Mouse (Mus musculus) CD4-positive helper T cell, adult 2 months (primary cell): ENCODE data around the gene Commd2.

Experiments used
- DNase-seq: peaks from one replicate; pipeline ENCODE4 v3.0.0-alpha.2; 2012; ENCODE audit warnings: low read depth, missing footprints, low spot score

Commd2 gene

GRCm38 (mm10) chr3:57651231-57651864, at the start of gene Commd2:
Gene Commd2 (minus strand): TSS chr3:57651715.
- peak; percentile 87 for DNase-seq

DNA sequence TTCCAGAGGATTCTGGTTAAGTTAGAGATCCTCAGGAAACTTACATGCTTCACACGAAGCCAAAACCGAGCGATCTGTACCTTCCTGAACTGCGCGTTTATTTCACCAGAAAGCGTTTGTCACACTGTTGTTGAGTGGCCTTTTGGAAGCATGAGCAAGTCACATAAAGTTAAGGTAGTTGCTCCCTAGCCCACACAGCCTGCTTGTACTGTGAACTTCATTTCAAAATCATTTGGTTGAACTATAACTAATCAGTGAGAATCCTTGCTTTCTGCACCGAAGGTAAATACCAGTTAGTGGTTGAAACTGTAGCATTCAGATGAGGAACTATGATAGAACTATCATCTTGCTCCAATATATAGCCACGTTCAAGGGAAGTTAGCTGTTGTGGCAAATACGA, 45.3 kb upstream of the Commd2 start:
- DNase-seq: no peak

DNA sequence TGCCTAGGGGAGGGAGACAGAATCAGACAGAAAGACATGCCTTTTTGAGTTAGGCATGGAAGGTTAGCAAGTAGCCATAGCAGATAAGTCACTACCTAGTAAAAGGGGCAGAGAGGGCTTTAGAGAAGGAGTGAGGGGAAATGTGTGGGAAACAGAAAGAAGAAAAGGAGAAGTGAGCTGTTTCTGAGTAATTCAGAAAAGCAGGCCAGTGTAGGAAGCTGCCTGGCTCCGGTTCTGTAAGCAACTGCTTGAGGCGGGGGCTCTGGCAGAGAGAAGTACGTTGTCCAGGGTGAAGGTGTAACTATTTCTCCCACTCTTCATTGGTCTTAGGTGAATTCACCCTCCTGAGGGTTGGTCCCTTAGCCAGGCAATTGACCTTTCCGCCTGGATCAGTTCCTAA, 44.7 kb upstream of the Commd2 start:
- DNase-seq: no peak

GRCm38 (mm10) chr3:57692719-57693118, 41.2 kb upstream of the Commd2 start, which contains the start of gene Ankub1:
Gene Ankub1 (minus strand): TSS chr3:57692799.
- no peak for DNase-seq

GRCm38 (mm10) chr3:57691772-57692171, 40.3 kb upstream of the Commd2 start:
- no peak for DNase-seq

DNA sequence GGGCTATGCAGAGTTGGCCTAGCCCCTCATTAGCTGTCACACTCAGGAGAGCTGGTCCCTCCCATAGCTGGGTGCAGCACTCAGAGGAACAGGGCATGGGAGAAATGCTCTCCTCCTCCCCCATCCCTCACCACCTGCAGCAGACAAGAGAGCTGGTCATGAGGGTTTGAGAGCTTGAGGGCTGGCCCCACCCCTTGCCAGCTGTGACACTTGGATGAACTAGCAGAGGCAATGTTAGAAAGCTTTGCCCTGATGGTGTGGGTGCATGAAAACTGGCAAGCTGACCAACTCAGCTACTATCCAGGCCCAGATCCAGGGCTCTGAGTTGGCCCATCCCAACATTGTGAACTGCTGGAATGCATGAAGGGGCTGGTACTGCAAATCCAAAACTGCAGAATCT, 26.3 kb upstream of the Commd2 start:
- no peak for DNase-seq

GRCm38 (mm10) chr3:57674075-57674474, 22.6 kb upstream of the Commd2 start:
- DNase-seq: no peak

GRCm38 (mm10) chr3:57673586-57673985, 22.1 kb upstream of the Commd2 start:
- no peak for DNase-seq

DNA sequence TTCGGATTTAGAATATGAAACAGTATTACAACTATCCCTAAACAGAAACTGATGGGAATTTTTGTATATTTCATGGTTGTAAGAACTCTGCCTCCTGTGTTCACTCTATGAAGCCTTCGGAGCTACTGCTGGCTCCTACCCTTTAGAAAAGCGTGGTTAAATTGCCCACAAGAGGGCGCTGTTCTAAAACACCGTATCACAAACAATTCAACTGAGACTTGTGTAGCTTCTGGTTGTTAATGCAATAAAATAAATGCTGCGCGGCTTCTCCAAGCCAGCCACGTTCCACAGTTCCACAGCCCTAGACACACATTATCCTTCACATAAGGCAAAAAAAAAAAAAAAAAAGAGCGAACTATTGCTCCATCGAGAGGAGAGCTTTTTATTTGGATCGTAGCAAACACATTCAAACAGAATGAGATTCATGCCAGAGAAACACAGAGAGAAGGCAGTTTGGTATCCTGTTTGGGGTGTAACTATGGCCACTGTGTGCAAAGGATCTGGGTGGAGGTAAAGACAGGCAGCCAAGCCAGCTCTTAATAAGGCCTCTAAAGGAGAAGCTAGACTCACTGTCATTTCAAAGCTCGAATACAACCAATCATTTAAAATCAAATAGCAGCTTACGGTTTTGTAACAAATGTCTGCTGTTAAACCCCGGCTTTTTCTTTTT, 15.7 kb upstream of the Commd2 start:
- peak; percentile 63 for DNase-seq

GRCm38 (mm10) chr3:57665880-57666279, 14.4 kb upstream of the Commd2 start:
- no peak for DNase-seq

DNA sequence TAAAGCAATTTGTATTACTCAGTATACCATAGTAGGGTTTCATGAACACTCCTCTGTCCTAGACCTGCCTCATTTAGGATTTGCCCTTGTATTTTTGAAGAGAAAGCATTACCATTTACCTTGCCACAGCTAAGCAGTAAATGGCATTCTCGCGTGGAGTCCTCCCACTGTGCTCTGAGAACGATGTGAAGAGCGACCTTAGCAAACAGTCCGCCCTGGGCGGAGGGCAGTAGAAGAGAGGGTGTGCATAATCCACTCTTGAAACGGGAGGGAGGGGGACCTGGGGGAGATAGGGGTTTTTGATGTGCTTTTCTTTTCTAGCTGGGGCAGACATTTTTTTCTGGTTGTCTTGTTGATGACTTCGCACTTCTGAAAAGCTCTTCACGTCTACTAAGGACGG, 13.2 kb upstream of the Commd2 start:
- no peak for DNase-seq

- DNase-seq: peak; percentile 49
These were observed 12.2 kb upstream of the Commd2 start for GRCm38 (mm10) chr3:57663731-57664130.

DNA sequence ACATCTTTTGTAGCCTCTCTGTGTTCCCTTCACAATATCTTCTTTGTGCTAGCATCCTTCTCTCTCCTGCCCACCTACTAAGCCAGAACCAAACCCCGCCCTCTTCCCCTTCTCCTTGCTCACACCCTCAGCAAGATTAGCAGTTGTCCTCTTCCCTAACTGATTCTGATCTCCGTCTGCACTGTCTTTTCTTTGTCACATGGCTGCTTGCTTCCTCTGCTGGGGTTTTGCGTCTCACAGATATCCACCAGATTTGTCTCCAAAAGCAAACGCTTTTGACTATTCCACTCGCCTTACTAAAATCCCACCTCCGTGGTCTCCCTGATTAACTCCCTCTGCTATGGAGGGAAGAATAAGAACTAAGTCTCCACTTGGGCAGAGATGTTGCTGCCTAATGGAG, 7.1 kb upstream of the Commd2 start:
- DNase-seq: no peak

DNA sequence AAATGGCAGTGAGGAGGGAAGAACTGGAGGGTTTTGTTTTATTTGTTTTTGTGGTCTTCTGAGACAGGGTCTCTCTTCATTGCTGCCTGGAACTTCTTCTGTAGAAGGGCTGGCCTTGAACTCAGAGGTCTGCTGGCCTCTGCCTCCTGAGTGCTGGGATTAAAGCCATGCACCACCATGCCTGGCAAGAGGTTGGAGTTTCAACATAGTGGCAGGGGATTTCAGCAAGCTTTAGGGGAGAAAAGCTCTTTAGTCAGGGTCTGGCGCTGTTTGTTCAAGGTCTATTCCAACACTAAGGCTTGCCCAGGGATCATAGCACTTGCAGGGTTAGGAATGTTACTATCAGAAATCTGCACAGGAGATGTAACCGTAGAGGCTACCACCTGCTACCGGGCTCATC, 2.1 kb upstream of the Commd2 start:
- no peak for DNase-seq

- DNase-seq: no peak
These were observed 970 bp upstream of the Commd2 start for GRCm38 (mm10) chr3:57652485-57652884.

GRCm38 (mm10) chr3:57651865-57652259, 347 bp upstream of the Commd2 start:
- DNase-seq: no peak

GRCm38 (mm10) chr3:57643191-57643590, 8.3 kb downstream of the Commd2 start:
- DNase-seq: no peak

GRCm38 (mm10) chr3:57637596-57637995, 13.9 kb downstream of the Commd2 start:
- DNase-seq: no peak

DNA sequence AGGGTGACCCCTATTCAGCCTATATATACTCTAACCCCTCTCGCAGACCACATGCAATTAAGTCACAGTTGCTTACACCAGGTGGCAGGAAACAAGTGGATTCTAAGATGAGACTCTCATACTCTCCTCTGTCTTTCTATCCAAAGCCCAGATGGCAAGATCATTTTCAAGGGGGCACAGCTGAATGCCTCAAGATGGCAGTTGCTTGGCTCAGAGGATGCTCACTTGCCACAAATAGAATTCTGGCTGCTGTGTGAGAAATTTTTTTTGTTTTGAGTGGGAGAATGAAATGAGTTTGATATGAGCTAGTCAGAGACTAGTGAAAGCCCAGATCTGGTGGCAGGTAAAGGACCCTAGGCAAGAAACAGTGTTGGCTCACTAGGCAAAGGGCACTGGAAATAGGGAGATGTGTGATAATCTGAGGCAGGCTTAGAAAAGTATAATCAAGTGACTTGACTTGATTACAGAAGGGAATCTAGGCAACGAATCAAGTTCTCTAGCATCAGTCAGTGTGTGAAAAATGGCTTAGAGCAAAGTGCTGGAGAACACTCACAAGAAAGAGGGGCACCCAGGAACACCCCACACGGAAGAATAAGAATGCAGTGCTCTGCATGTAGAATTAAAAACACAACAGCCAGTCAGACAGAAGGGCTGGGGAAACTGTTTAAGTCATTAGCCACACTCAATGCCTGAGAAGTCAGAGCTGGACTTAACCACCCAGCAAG, 16.6 kb downstream of the Commd2 start:
- no peak for DNase-seq

DNA sequence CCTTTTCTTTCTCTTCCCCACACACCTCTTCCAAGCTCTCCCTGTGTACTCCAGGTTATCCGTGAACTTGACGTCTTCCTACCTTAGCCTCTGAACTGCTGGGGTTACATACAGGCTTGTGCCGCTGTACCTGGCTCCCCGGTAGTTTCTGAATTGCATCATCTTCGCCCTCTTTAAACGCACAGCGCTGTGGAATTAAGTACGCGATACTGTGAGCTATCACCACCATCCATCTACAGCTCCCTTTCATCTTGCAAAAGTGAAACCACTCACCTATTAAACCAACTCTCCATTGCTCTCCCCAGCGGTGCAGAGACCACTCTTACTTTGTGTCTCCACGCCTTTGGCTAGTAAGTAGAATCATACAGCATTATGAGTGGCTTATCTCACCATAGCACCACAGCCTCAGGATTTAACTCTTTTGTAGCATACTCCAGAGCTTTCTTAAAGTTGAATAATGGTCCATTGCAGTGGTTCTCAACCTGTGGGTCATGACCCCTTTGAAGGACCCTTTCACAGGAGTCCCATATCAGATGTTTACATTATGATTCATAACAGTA, 24.5 kb downstream of the Commd2 start:
- DNase-seq: no peak

DNA sequence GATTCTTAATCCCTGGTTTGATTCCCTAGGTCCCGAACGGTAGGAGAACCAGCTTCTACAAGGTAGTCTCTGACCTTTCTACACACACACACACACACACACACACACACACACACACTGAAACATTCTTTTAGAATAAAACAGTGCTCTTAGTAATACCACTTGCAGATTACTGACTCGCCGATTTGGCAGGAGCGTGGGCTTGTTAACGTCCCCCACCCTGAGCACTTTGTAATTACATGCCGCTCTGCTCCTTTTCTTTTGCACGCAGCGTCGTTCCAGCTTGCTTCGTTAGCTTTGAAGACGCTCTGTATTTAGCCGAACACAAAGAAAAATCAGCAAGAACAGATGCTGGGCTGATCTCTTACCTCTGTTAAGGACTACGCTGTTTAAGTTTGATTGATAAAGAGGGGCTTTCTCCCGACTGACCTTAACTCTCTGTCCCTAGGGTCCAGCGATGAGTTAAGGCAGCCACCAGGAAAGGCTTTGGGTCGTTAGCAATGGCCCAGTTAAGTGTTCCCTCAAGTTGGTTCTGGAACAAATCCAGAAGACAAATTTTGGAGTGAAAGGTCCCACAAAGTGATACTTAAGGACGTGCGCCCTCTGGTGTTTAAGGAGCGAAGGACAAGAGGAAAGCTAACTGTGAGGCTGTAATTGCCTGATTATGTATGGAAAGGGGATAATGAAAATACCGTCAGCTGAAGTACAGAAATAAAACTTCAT, 26.1 kb downstream of the Commd2 start:
- DNase-seq: peak; percentile 33

GRCm38 (mm10) chr3:57619718-57620117, 31.8 kb downstream of the Commd2 start:
- DNase-seq: no peak
